Mouse (Mus musculus) heart, adult 10 weeks (tissue): ENCODE results near the gene Itga7. TPM values are rescaled to one million over a fixed set of nuclear protein-coding genes. Genes with fewer than 3 reads are reported as not detected.

ENCODE experiments used
- polyA plus RNA-seq: library from polyadenylated mRNA; stranded (reverse); fragments of 350-450 nt; fragmentation: Illumina TruSeq; extraction: RNeasy Lipid Tissue Mini Kit (QIAGEN cat#74804); gene quantifications from one replicate; pipeline ENCODE4 v1.2.3, GENCODE M21; 2014; ENCODE audit warnings: low read depth, low replicate concordance

Gene Itga7
- 122 TPM for polyA plus RNA-seq

DNA sequence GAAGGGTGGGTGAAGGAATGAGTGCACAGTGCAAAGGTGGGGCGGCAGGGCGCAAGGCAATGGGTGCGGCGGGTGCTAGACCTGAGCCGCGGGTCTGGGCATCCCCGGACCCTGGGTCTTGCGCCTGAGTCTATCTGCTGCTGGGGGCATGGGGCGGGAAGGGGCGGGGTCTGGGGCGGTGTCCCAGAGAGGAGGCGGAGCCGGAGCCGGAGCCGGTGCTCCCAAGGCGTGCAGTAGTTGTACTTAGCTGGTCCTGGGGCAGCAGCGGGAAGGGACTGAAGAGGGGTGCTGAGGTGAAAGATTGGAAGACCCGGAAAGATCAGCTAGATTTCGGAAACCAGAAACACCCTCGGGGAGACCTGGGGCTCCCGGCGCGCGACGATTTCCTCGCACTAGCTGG lies at the start of gene Itga7:
Gene Itga7, plus strand, starts transcription at position 245 of the 400 bp plus-strand sequence.

DNA sequence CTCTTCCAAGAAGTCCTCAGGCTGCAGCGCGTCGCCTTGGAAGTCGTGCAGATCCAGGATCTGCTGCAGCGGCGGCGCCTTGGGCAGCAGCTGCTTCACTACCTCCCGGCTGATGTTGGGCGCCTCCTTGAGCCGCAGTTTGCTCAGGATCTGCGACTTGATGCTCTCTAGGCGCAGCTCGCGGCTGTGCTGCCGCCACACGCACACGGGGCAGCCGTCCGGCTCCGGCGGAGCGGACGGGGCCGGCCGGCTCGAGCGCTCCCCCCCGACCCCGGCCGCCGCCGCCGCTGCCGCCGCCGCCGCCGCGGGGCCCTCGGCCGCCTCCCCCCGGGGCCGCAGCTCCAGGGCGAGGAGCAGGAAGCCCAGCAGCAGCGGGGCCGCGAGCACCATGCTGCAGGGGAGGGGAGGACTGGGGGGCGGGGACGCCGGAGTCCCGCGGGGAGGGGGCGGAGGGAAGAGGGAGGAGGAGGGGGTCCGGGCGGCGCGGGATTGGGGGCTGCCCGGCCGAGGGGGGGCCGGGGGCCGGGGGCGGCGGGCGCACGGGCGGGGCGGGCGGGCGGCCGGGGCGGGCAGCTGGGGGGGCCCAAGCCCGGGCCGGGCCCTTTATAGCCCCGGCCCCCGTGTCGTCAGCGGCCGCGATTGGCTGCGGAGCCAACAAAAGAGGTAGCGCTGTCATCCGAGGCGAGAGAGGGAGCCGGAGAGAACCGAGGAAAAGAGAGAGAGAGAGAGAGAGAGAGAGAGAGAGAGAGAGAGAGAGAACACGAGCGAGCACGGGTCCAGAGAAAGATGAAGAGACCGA lies 42.1 kb upstream of the Itga7 start, which contains the start of gene Gdf11:
Gene Gdf11, minus strand, starts transcription at position 423 of the 799 bp plus-strand sequence.

DNA sequence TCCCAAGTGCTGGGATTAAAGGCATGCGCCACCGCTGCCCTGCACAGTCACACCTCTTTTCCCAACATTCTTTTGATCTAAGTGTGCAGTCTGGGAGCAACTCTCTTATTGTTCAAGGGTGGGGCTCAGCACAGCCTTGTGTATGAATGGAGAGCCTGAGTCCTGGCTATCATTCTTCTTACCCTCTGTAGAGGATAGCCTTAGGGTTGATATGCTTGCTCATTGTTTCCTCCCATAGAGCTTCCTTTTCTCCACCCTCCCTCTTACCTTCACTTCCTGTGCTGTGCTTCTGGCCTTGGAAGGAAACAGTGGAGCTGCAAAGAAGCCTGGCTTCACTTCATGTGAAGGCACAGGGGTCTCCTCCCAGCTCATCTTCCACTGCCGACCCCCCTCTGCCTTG lies 32.9 kb upstream of the Itga7 start, which contains the start of gene Cd63:
Gene Cd63, plus strand, starts transcription at position 292 of the 400 bp plus-strand sequence.

DNA sequence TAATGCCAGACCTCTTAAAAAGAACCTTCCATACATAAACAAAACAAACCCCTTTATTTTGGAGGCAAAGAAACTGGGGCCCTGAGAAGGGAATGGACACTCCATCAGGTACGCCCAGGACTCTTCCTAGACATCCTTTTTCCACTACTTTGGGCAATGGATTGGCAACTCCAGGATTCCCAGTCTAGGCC lies 10.9 kb upstream of the Itga7 start, which contains the start of gene Rdh5:
Gene Rdh5, minus strand, starts transcription at position 67 of the 191 bp plus-strand sequence.

DNA sequence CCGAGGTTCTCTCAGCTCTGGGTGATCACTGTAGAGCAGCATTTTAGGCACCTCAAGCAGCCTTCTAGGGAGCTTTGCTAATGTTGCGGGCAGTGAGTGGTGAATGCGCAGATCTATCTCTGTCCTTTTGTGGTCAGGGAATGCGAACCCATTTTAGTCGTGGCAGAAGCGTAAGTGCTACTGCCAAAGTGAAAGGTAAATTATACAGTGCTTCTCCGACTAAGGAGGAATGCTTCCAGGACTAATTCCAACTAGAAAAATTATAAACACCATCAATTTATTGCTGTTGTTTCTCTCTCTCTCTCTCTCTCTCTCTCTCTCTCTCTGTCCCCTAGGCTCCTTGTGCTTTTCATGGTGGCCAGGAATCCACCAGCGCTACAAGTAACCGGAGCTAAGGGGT lies 9.7 kb upstream of the Itga7 start, which contains the start of gene Bloc1s1:
Gene Bloc1s1, minus strand, starts transcription at position 101 of the 400 bp plus-strand sequence.

DNA sequence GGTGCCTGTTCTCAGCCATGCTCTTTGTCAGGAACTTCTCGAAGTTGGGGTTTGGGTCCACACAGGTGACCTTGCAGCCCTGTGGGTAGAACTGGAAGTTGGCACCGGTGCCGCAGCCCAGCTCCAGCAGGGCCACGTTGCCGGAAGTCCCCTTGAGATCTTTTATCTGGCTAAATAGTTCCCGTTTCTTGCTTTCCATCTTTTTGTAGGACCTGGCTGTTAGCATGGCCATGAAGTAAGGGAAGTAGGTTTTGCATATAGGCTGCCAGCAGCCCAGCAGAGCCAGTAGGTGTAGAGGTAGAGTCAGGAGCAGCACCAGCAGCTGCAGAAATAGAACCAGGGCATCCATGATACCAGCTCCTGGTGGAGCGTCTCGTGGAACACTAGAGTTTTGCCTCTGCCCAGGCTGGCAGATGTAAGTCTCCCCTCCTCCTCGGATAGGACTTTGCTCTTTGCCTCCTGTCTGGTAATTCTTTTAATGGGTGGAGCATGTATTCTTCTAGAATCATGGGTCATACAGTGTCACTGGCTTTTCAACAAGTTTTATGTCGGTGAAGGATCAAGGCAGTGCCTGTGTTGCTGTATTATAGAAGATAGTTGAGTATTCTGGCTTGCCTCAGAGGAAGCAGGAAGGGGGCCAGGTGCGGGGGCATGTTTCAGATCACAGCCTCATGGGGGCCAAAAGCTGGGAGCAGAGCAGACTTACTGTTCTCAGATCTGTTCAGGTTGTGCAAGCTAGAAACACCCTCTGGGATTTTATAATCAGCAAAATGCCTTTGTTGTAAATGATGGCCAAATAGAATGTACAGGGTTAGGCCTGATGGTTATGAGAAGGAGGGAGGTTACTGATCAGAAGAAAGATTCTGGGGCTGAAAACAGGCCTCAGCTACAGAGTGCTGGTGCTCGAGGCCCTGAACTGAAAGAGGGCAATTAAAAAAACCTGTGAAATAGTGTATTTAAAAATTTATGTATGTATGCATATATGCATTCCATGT lies 27.3 kb downstream of the Itga7 start, which contains the start of gene Mettl7b:
Gene Mettl7b, minus strand, starts transcription at position 399 of the 995 bp plus-strand sequence.

DNA sequence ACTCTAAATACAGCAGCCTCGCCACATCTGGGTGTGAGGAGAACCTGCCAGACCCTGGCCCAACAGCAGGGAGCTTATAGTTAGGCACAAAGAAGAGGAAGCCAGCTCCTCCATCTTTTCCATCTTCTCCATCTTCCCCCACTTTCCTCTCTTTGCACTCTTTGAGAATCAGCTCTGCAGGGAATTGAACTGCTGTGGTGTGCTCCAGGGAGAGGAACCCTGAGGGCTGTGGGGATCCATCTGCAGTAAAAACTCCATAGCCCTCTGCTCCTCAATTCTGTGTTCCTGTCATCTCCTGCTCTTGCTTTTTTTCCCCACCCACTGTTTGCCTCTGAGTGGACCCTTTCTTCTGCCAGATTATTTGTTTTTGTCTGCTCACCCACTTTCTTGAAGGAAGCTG lies 55.5 kb downstream of the Itga7 start, which contains the start of gene Olfr9:
Gene Olfr9, plus strand, starts transcription at position 301 of the 400 bp plus-strand sequence.

Other genes with a start within 250 kb of the Itga7 start
- gene Rab5b, start 237.6 kb upstream of the Itga7 start, polyA plus RNA-seq: 82.2 TPM
- gene Pmel, start 229.6 kb upstream of the Itga7 start, polyA plus RNA-seq: 0.26 TPM
- gene Cdk2, start 228.8 kb upstream of the Itga7 start, polyA plus RNA-seq: 13.9 TPM
- 12.8 TPM for gene Dgka, start 189.0 kb upstream of the Itga7 start, polyA plus RNA-seq
- gene Pym1, start 185.9 kb upstream of the Itga7 start, polyA plus RNA-seq: 9.7 TPM
- gene Mmp19, start 142.9 kb upstream of the Itga7 start, polyA plus RNA-seq: 1.7 TPM
- gene Dnajc14, start 129.8 kb upstream of the Itga7 start, polyA plus RNA-seq: 30.3 TPM
- gene Tmem198b, start 129.4 kb upstream of the Itga7 start, polyA plus RNA-seq: 9.2 TPM
- gene Sarnp, start 116.5 kb upstream of the Itga7 start, polyA plus RNA-seq: 89.3 TPM
- 14.6 TPM for gene Ormdl2, start 112.2 kb upstream of the Itga7 start, polyA plus RNA-seq
- gene Gdf11, start 42.1 kb upstream of the Itga7 start, polyA plus RNA-seq: 0.97 TPM
- gene Cd63, start 32.8 kb upstream of the Itga7 start, polyA plus RNA-seq: 176 TPM
- 13.4 TPM for gene Rdh5, start 10.9 kb upstream of the Itga7 start, polyA plus RNA-seq
- 352 TPM for gene Bloc1s1, start 9.8 kb upstream of the Itga7 start, polyA plus RNA-seq
- not detected for gene Mettl7b, start 27.2 kb downstream of the Itga7 start, polyA plus RNA-seq
- gene Olfr9, start 55.6 kb downstream of the Itga7 start, polyA plus RNA-seq: not detected
- not detected for gene Olfr763, start 77.0 kb downstream of the Itga7 start, polyA plus RNA-seq
- gene Olfr764-ps1, start 106.1 kb downstream of the Itga7 start, polyA plus RNA-seq: not detected
- not detected for gene Olfr765, start 116.2 kb downstream of the Itga7 start, polyA plus RNA-seq
- not detected for gene Olfr766-ps1, start 135.2 kb downstream of the Itga7 start, polyA plus RNA-seq
- gene Olfr767, start 149.1 kb downstream of the Itga7 start, polyA plus RNA-seq: not detected
- not detected for gene Olfr768, start 165.6 kb downstream of the Itga7 start, polyA plus RNA-seq
- not detected for gene Olfr769, start 184.0 kb downstream of the Itga7 start, polyA plus RNA-seq
- gene Olfr770, start 205.2 kb downstream of the Itga7 start, polyA plus RNA-seq: not detected
- not detected for gene Olfr771, start 230.9 kb downstream of the Itga7 start, polyA plus RNA-seq
- gene Olfr772, start 244.1 kb downstream of the Itga7 start, polyA plus RNA-seq: not detected